Mouse (Mus musculus): ENCODE measurements around the gene Prss44. TPM values are rescaled to one million over a fixed set of nuclear protein-coding genes. Genes with fewer than 3 reads are reported as not detected.

Prss44 gene
- not detected in 2 replicates for polyA plus RNA-seq (2014; fragmentation: Nextera tagmentation; extraction: Ambion mirVana)

DNA sequence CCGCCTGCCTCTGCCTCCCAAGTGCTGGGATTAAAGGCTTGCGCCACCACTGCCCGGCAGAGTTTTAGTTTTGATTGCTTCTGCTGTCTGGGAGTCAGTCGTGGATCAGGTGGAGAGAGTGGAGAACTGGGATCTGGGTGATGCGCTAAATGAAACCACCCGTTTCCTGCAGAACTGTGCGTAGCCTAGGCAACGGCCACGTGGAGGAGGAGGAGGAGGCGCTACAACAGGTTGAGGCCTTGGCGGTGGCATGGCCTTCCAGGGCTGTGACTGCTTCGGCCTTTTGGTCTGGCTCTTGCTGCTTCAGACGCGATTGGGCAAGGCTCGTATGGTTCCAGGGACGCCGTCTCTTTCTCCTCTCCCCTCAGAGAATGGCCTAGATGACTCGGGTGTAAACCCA is at the start of gene Prss44:
TSS of gene Prss44 (plus strand) at position 206 of the 400 bp plus-strand sequence.
- Histone ChIP-seq H3K4me1 (ENCODE audit: control insufficient read depth, insufficient read depth, low read length) (no peaks in the 10 kb centered on the region), H3K4me2 (no peak within 1 kb of the TSS), H3K27ac (ENCODE audit: low read depth, low read length) (no peak within 1 kb of the TSS), H3K27me3 (ENCODE audit: control insufficient read depth, insufficient read depth, low read length) (no peaks in the 10 kb centered on the region), H3K9me3 (ENCODE audit: control insufficient read depth, low read length) (no peaks in the 10 kb centered on the region), H3K9ac (ENCODE audit: low read length) (no peak within 1 kb of the TSS), H3K36me3 (ENCODE audit: control insufficient read depth, insufficient read depth, low read length) (no peaks in the 10 kb centered on the region), H3K4me3 (ENCODE audit: low read depth, low read length) (no peak within 1 kb of the TSS)
- WGBS, result 62% methylated on average over 18 of the region's 18 CpGs
- DNase-seq (ENCODE audit: low spot score, missing footprints) (no peak), ATAC-seq (ENCODE audit: low FRiP score) (no peak)

DNA sequence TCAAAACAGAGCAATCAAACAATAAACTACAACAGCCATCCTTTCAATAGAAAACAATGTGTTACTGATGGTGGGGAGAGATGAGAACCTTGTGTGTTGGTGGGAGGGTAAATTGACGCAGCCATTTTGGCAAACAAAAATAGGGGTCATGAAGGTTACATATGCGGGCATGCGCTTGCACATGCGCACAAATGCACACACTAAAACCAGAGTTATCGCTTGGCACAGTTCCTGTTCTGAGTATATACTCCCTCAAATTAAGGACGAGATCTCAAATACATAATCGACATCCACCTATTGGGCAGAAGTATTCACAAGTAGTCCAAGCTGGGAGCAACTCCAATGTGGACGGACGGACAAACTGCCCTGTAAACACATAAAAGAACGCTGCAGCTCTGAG is 41.5 kb upstream of the Prss44 start:
- no peaks in the 10 kb centered on the region for H3K9me3 ChIP-seq (ENCODE audit: control insufficient read depth, low read length)

GRCm38 (mm10) chr9:110774403-110775268 is 39.2 kb upstream of the Prss44 start:
- no peak for DNase-seq (ENCODE audit: low spot score, missing footprints)
- Histone ChIP-seq H3K36me3 (ENCODE audit: control insufficient read depth, insufficient read depth, low read length) (no peaks in the 10 kb centered on the region), H3K4me2 (no peak overlapping the region), H3K27ac (ENCODE audit: low read depth, low read length) (no peak overlapping the region), H3K9me3 (ENCODE audit: control insufficient read depth, low read length) (no peaks in the 10 kb centered on the region), H3K27me3 (ENCODE audit: control insufficient read depth, insufficient read depth, low read length) (no peaks in the 10 kb centered on the region), H3K4me3 (ENCODE audit: low read depth, low read length) (no peak overlapping the region), H3K4me1 (ENCODE audit: control insufficient read depth, insufficient read depth, low read length) (no peaks in the 10 kb centered on the region), H3K9ac (ENCODE audit: low read length) (no peak overlapping the region)
- WGBS, result 77% methylated on average over 15 of the region's 15 CpGs
- ATAC-seq (ENCODE audit: low FRiP score), result no peak

More for the DNA sequence above, 41.5 kb upstream of the Prss44 start:
- no peaks in the 10 kb centered on the region for H3K4me1 ChIP-seq (ENCODE audit: control insufficient read depth, insufficient read depth, low read length)
- no peak for ATAC-seq (ENCODE audit: low FRiP score)
- H3K36me3 ChIP-seq (ENCODE audit: control insufficient read depth, insufficient read depth, low read length), result no peaks in the 10 kb centered on the region
- no peak overlapping the region for H3K4me2 ChIP-seq
- H3K27me3 ChIP-seq (ENCODE audit: control insufficient read depth, insufficient read depth, low read length), result no peaks in the 10 kb centered on the region
- H3K27ac ChIP-seq (ENCODE audit: low read depth, low read length), result no peak overlapping the region
- no peak for DNase-seq (ENCODE audit: low spot score, missing footprints)
- H3K9ac ChIP-seq (ENCODE audit: low read length), result no peak overlapping the region
- H3K4me3 ChIP-seq (ENCODE audit: low read depth, low read length), result no peak overlapping the region
- whole genome bisulfite sequencing, result 95% methylated on average over 10 of the region's 10 CpGs

- Histone ChIP-seq H3K36me3 (ENCODE audit: control insufficient read depth, insufficient read depth, low read length) (no peaks in the 10 kb centered on the region), H3K4me1 (ENCODE audit: control insufficient read depth, insufficient read depth, low read length) (no peaks in the 10 kb centered on the region), H3K27me3 (ENCODE audit: control insufficient read depth, insufficient read depth, low read length) (no peaks in the 10 kb centered on the region), H3K27ac (ENCODE audit: low read depth, low read length) (no peak overlapping the region), H3K9me3 (ENCODE audit: control insufficient read depth, low read length) (no peaks in the 10 kb centered on the region), H3K4me2 (no peak overlapping the region), H3K4me3 (ENCODE audit: low read depth, low read length) (no peak overlapping the region), H3K9ac (ENCODE audit: low read length) (no peak overlapping the region)
- ATAC-seq (ENCODE audit: low FRiP score) (no peak), DNase-seq (ENCODE audit: low spot score, missing footprints) (no peak)
- WGBS, result 85% methylated on average over 10 of the region's 10 CpGs
These were observed 38.3 kb upstream of the Prss44 start for GRCm38 (mm10) chr9:110775269-110776022.

DNA sequence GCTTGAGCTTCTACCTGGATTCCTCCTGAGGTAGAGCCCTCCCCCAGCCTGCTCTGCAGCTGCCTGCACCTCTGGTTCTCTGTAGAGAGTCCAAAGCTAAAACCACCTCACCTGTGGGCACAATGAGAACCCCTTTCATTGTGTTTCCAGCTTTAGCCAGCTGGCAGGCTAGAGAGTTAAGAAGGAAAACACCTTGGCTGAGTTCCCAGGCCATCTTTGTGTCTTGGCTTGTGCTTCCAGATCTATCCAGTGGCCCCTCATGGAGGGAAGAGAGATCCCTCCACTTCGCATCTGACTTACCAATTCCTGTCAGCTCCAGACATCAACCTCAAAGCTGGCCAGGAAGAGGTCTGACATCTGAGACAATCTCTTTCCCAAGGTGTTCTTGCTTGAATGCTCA is 35.7 kb upstream of the Prss44 start:
- no peak overlapping the region for H3K9ac ChIP-seq (ENCODE audit: low read length)
- H3K27me3 ChIP-seq (ENCODE audit: control insufficient read depth, insufficient read depth, low read length), result no peaks in the 10 kb centered on the region
- no peak for ATAC-seq (ENCODE audit: low FRiP score)

DNA sequence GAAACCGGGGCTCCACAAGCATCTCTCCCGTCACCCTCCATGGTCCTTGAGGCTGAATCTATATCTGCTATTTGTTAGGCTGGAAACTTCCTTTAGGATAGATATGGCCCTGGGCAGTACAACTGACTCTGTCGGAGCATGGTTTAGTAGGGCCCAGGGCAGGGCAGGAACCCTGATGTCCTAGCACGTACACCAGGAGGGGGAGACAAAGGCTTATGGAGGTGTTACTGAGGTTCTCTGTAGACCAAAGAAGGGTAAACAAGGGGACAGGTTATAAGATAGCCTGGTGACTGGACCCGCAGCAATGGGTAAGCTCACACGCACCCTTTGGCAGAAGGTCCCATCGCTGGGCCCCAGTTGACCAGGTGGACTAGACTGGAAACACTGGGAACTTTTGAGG is 35.2 kb upstream of the Prss44 start:
- Histone ChIP-seq H3K36me3 (ENCODE audit: control insufficient read depth, insufficient read depth, low read length) (no peaks in the 10 kb centered on the region), H3K9me3 (ENCODE audit: control insufficient read depth, low read length) (no peaks in the 10 kb centered on the region), H3K27ac (ENCODE audit: low read depth, low read length) (no peak overlapping the region), H3K27me3 (ENCODE audit: control insufficient read depth, insufficient read depth, low read length) (no peaks in the 10 kb centered on the region), H3K4me2 (no peak overlapping the region), H3K4me3 (ENCODE audit: low read depth, low read length) (no peak overlapping the region), H3K9ac (ENCODE audit: low read length) (no peak overlapping the region), H3K4me1 (ENCODE audit: control insufficient read depth, insufficient read depth, low read length) (peaks cover 5% of the 10 kb centered on the region)
- WGBS, result 83% methylated on average over 7 of the region's 7 CpGs
- no peak for DNase-seq (ENCODE audit: low spot score, missing footprints)
- no peak for ATAC-seq (ENCODE audit: low FRiP score)

More for the DNA sequence above, 35.7 kb upstream of the Prss44 start:
- no peaks in the 10 kb centered on the region for H3K36me3 ChIP-seq (ENCODE audit: control insufficient read depth, insufficient read depth, low read length)
- H3K4me3 ChIP-seq (ENCODE audit: low read depth, low read length), result no peak overlapping the region
- H3K27ac ChIP-seq (ENCODE audit: low read depth, low read length), result no peak overlapping the region
- no peak overlapping the region for H3K4me2 ChIP-seq
- DNase-seq (ENCODE audit: low spot score, missing footprints), result no peak
- peaks cover 5% of the 10 kb centered on the region for H3K4me1 ChIP-seq (ENCODE audit: control insufficient read depth, insufficient read depth, low read length)
- no peaks in the 10 kb centered on the region for H3K9me3 ChIP-seq (ENCODE audit: control insufficient read depth, low read length)
- WGBS, result 100% methylated on average over 1 of the region's 1 CpGs

DNA sequence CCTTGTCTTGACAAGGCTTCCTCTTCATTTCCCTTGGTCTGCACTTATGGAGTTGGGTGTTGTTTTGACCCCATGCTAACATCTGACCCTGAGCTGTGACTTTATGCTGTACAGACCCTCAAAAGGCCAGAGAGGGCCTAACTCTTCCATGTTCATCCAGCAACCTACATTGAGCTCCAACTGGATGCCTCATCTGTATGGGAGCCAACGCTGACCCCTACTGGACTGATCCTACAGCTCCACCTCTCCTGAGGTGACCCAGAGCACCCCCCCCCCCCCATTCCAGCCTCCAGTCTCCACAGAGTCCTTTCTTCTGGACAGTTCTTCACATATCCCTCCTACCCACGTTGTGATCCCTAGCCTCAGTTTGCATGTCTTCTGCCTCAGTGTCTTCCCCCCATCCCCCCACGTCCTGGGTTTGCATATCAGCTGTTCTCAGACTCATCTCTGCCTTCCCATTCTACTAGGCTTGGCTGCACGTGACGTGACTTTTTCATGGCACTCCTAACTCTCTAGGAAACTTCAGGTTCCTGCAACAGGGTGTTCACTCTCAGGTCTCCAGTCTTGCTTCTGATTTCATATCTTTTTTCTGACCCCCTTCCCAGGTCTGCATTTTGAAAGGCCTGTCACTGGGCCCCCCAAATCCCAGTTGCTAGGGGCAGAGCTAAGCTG is 34.4 kb upstream of the Prss44 start:
- Histone ChIP-seq H3K9ac (ENCODE audit: low read length) (no peak overlapping the region), H3K27me3 (ENCODE audit: control insufficient read depth, insufficient read depth, low read length) (no peaks in the 10 kb centered on the region), H3K4me2 (no peak overlapping the region), H3K36me3 (ENCODE audit: control insufficient read depth, insufficient read depth, low read length) (no peaks in the 10 kb centered on the region), H3K4me1 (ENCODE audit: control insufficient read depth, insufficient read depth, low read length) (peaks cover 5% of the 10 kb centered on the region), H3K4me3 (ENCODE audit: low read depth, low read length) (no peak overlapping the region), H3K9me3 (ENCODE audit: control insufficient read depth, low read length) (no peaks in the 10 kb centered on the region), H3K27ac (ENCODE audit: low read depth, low read length) (no peak overlapping the region)
- ATAC-seq (ENCODE audit: low FRiP score) (no peak), DNase-seq (ENCODE audit: low spot score, missing footprints) (no peak)
- WGBS, result 55% methylated on average over 5 of the region's 5 CpGs

DNA sequence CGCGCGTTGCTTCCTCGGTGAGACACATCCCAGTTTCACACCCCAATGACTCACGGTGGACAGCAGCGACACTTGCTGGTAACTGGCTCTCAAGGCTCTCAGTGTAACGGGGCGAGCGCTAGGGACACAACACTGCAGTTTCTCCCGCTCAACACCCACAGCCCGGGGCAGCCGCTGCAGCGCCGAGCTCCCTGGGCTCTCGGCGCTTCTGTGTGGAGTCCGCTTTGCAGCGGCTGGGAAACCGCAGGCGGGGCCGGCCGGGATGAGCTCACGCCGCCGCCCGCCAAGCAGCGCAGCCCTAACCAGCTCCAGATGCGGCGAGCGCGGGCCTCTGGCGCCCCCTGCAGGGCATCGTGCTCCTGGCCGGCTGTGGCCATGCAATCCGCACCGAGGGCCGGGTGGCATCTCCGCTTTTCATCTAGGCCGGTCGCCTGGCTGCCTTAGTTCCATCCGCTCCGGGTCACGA is 32.5 kb upstream of the Prss44 start:
- peak; percentile 96 for ATAC-seq (ENCODE audit: low FRiP score)
- Histone ChIP-seq H3K9ac (ENCODE audit: low read length) (peak overlapping the region; percentile 74), H3K4me3 (ENCODE audit: low read depth, low read length) (peak overlapping the region; percentile 47), H3K4me2 (peak overlapping the region; percentile 83), H3K27me3 (ENCODE audit: control insufficient read depth, insufficient read depth, low read length) (no peaks in the 10 kb centered on the region), H3K4me1 (ENCODE audit: control insufficient read depth, insufficient read depth, low read length) (peaks cover 5% of the 10 kb centered on the region), H3K9me3 (ENCODE audit: control insufficient read depth, low read length) (no peaks in the 10 kb centered on the region), H3K36me3 (ENCODE audit: control insufficient read depth, insufficient read depth, low read length) (no peaks in the 10 kb centered on the region), H3K27ac (ENCODE audit: low read depth, low read length) (no peak overlapping the region)
- DNase-seq (ENCODE audit: low spot score, missing footprints), result peak; percentile 100
- 0% methylated on average over 42 of the region's 43 CpGs for WGBS

All from midbrain, embryonic 11.5 days (tissue).